Mouse (Mus musculus) v-Abl transformed pro-B cells (cell line): ENCODE measurements around the gene BC037034.

ENCODE experiments used
- in situ Hi-C, 2 experiments: fragments of 400-800 bp; cut with MboI; formaldehyde crosslinking; loops; one replicate each; pipeline ENCODE4 v1.15.1; 2025; ENCODE audit not compliant: unreplicated experiment in 2 of 2

The BC037034 gene

DNA sequence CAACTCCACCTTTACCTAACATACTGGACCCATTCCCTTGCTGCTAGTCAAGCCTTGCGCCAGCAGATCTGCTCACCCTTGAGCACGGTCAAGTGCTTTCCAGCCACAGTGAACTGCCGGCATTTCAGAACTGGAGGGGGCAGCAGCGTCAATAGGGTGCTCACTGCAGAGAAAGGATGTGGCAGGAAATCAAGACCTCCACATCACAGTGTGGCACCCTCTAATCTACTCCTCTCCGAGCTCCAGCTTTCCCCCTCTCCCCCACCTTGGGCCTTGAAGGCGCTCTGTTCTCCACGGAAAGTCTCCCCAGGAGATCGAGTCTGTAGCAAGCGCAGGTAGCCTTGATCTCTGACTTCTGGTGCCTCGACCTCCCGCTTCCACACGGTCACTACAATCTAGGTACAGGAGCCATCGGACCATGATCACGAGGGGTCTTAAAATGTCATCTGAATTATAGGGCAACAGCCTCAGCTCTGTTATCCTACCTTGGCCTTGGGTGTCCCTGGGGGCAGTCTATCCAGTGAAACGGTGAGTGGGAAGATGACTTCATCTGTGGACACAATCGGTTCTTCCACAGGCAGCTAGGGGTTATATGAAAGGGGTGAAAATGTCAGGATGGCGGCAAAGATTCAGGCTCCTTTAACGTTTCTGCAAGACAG, 1.1 kb downstream of the BC037034 start:
- in situ Hi-C loops: no loop called here

DNA sequence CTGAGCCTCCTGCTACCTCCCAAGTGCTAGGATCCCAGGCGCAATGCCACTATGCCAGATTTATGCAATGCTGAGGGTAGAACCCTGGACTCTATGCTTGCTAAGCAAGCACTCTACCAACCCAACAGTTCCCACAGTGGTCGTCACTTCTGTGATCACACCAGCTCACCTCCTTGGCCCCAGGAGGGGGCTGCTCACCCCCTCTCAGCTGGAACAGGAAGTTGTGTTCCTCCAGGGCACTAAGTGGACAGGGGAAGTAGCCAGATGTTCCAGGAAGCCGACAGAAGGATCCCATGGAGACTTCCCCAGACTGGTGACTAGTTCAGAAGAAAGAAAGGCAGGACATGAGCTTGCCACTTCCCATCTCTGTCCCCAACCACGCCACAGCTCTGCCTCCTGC, 1.8 kb downstream of the BC037034 start:
- in situ Hi-C loops: no loop called here

DNA sequence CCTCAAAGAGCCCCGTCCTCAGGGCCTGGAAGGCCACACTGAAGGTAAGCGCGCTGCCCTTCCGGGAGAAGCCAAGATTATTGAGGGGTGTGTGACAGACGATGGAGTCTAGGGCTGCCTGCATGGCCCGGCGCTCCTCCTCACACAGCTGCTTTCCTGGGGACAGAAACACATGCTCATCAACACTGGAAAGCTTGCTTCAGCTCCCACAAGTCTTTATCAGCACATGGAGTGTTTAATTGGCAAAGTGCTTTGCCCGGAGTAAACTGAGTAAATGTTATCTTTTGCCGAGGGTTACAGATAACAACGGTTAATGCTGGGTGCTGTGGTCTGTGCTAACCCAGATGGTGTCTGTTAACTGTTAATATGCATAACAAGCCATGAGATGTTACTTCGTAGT, 3.0 kb downstream of the BC037034 start:
- in situ Hi-C loops: no loop called here

DNA sequence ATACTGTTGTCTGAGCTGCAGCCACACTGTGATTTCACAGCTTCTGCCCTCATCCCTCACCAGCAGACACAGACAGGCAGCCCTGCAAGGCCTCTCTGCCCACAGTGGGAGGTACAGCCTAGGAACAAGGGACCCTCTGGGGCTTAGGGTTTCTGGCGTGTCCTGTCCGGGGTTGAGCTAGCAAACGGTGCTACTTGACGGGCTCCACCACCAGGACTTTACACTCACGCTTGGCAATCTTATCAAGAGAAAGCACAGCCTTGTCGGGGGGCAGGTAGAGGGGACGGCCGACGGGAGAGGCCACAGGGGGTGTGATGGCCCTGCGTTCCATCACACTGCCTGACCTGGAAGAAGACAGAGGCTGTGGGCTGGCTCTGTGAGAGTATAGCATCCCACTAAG, 3.8 kb downstream of the BC037034 start:
- in situ Hi-C loops: no loop called here

DNA sequence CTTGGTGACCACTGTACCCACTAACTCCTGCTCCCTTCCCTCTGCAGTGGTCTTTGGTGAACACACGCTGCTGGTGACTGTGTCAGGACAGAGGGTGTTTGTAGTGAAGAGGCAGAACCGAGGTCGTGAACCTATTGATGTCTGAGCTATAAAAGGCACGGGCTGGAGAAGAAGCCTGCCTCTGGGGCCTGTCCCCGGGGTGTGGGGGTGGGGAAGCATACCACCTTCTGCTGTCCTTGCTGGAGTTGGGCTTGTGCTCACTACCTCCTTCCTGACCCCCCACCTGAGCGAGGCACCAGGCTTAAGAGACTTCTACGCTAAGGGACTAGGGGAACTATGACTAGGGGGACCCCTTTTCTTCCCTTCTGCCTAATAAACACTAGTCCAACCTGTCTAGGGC, 4.8 kb downstream of the BC037034 start:
- in situ Hi-C loops: no loop called here

DNA sequence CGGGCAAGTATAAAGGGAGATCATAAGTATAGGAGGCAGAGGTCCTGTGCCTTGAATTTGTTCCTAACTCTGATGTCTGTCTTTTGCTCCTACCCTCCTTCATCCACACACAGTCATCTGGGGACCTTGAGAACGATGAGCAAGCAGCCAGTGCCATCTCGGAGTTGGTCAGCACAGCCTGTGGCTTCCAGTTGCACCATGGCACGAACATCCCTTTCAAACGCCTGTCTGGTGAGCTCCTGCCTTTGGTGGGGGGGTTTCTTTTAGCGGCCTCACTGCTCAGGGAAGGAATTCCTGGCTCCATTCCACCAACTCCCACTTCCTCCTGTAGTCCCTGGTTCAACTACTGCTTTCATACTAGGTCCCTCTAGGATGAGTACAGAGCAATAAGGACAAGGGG, 5.3 kb downstream of the BC037034 start:
- in situ Hi-C loops: no loop called here

DNA sequence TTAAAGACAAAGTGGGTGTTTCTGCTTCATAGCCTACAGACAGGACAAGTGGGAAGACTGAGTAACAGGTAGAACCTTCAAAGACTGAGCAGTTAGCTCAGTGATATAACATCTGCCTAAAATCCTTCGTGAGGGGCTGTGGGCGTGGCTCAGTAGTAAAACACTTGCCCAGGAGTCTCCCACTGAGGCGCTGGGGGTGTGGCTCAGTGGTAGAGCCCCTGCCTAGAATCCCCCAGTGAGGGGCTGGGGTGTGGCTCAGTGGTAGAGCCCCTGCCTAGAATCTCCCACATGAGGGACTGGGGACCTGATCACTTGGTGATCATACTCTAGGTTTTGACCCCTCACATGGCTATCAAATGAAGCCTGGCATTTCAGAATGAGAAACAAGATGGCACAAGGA, 5.8 kb downstream of the BC037034 start:
- in situ Hi-C loops: no loop called here

DNA sequence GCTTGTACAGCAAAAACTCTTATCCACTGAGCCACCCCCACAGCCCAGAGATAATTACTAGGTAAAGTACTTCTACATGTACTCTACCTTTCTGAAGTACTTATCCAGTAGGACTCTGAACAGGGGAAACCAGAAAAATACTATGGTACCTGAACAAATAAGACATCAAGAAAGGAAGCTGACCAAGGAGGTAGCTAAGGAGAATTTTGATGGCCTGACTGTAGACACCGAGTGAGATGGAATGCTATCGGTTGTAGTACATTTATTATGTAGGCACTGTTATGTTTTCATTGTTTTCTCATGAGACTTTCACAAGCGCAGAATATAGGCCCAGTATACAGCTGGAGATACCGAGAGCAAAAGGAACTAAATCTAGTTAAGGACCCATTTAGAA, 6.3 kb downstream of the BC037034 start:
- in situ Hi-C loops: no loop called here

DNA sequence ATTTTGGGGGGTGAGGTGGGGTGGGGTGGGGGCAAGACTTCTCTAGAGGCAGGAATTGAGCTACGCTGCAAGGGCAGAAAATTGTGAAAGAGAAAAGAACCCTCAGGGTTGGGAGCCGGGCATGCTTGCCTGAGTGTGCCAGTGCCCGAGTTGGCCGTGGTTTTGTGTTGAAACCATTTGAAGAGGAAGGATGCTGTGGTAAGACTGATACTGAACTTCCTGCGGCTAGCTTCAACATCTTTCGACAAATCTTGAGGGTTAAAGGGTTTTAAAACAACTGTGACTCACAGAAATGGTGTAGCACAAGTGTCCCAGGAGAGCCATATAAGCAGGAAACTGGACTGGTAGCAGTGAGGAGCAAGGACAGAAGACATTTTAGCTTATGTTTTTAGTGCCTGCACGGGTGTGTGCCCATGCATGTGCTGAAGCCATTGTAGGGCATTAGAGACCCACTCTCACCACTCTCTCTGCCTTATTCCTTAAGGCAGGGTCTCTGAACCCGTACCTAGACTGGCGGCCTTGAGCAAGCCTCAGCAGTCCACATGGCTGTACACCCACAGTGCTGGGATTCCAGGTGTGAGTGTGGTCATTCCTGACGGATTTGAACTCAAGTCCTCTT, 6.8 kb downstream of the BC037034 start:
- in situ Hi-C loops: no loop called here

DNA sequence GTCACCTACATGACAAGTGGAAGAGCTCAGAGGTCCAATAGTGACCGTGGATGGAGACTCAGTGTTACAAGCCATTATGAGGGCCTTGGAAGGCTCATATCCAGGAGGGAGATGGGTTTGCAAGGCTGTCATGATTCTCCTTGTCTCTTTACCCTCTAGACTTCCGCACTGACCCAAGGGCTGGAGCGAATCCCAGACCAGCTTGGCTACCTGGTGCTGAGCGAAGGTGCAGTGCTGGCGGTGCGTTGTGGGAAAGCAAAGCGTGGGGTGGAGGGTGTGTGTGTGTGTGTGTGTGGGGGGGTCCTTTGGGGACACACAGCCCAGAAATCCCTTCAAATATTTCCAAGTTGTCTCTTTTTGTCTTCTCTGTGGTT, 7.8 kb downstream of the BC037034 start:
- in situ Hi-C loops: no loop called here

DNA sequence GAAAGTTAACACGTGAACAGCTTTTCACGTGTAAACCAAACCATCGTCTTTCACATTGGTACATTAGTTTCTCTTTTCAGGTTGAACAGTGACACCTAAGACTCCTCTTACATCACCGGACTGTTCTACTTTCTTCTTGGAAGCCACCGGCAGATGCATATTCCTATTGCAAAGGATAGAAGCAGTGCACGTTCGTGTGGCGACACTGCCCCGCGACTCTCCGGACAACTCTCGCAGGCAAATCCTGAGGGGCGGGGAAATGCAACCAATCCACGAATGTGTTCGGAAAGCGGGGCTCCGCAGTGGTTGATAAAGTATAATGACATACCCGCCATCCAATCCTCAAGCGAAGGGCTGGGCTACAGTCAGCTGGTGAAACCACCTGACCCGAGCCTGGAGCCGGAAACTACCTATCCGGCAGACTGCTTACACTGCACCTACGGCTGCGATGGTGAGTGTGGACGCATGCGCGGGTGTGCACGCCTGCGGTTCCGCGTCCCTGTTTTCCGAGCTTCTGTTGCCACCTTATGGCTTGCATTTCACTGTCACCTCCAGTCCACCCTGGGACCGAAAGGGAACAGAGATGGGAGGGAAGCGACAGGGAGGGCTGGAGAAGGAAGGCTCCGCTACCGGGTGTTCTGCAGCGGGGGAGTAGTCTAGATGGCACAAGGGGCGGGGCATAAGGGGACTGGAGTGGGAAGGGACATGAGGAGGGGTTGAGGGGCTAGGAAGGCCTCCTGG, 8.3 kb downstream of the BC037034 start, which contains the start of gene Lamtor4:
Lamtor4 (plus strand) TSS at position 130 of the 741 bp plus-strand sequence.
- in situ Hi-C loops: no loop called here

DNA sequence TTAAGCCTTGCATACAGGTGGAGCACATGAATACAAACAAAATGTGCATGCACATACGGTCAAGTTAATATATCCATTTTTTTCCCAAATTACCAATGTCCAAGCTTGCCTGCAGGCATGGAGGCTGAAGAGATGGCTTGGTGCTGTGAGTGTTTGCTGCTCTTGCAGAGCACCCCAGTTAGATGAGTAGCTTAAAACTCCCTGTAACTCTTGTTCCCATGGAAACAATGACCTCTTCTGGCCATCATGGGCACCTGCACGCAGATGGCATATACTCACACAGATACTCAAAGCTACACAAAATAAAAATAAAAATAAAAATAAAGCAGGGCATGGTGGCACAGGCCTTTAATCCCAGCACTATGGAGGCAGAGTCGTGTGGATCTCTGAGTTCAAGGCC, 10.8 kb downstream of the BC037034 start:
- in situ Hi-C loops: loop anchor here in 1 of 2 experiments (5.0 kb wide), 1 partner anchor 61 kb away; the partner anchor contains the start of gene Mblac1

DNA sequence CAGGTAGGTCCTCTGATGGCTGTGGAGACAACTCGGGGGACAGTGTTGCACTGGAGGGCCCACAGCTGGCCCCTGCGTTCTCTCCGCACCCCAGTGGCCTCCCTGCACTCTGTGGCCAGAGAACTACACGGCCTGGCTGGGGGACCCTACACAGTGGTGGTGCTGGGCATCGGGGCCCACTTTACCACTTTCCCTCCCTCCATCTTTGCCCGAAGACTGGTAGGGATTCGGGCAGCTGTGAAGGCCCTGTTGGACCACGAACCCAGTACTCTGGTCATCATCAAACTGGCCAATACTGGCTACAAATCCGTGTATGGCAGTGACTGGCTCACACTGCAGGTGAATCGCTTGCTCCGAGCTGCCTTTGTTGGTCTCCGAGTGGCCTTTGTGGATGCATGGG, 12.7 kb downstream of the BC037034 start:
- in situ Hi-C loops: loop anchor here in 1 of 2 experiments (5.0 kb wide), 1 partner anchor 59 kb away; the partner anchor contains the start of gene Mblac1

DNA sequence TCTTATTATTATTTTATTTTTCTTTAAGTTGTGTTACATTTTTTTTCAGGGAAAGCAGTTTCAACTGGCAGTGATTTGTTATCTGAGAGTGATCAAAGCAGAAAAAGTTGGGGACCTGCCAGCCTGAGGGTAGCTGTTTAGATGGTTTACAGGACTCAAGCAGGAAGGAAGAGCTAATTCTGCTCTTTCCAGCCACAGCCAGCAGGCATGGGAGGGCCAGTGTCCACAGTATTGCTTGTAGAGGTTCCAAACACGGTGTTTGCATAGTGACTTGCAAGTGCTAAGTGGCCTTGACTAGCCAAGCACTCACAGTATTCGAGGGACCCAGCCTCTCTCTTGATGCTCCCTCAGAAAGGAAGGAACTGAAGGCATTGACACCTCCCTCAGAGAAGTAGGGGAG, 22.3 kb downstream of the BC037034 start:
- in situ Hi-C loops: no loop called here

DNA sequence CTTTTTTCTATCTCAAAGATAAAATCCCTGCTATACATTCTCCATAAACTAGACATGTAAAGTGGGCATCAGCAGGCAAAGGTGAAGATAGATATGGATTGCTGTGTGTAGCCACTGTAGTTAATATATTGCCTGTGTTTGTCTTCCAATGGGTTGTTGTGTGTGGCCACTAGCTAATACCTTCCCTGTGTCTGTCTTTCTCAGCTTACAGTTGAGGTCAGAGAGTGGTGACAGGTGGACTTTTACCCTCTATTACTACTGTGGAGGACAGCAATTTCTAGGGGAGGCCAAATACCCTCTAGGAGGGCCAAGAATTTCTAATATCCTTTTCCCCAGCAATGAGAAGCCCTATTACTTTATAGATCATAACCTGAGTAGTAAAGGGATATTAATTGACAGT, 29.6 kb downstream of the BC037034 start:
- in situ Hi-C loops: no loop called here

DNA sequence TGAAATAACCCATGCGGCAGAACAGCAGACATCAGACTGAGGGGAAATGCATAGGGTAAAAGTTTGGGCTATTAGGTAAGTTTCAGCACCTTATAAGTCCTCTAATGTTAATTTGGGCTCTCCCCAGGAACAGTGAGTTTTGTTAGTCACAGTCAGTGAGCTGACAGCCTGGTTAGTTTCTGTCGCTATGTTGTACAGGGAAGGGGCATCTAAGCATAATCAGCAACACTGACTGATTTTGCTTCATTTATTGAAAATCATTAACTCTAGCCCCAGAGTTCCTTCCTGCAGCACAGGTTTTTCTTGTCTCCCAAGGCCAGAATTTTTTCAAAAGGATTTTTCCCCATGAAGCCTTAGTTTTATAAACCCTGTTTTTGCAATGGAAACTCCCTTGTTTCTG, 30.1 kb downstream of the BC037034 start:
- in situ Hi-C loops: no loop called here

DNA sequence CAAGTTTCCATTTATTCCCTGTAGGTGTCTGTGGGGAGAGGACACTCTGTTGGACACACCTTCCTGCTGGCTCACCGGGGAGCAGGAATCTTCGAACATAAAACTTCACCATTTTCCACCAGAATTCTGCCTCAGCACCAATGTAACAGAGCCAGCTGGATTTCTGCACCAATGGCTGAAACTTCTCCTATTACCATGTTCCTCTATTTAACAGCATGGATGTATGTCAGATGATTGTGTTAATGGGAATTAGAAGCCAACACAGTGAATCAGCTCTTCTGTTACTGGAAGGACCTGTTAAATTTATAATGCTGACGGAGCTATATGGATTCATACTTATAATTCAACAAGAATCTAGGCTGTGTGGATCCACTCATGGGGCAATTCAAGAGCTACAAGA, 34.3 kb downstream of the BC037034 start:
- in situ Hi-C loops: loop anchor here in 1 of 2 experiments (10.0 kb wide), 2 partner anchors 215 to 245 kb away; partner anchors contain the start of gene Zfp157

DNA sequence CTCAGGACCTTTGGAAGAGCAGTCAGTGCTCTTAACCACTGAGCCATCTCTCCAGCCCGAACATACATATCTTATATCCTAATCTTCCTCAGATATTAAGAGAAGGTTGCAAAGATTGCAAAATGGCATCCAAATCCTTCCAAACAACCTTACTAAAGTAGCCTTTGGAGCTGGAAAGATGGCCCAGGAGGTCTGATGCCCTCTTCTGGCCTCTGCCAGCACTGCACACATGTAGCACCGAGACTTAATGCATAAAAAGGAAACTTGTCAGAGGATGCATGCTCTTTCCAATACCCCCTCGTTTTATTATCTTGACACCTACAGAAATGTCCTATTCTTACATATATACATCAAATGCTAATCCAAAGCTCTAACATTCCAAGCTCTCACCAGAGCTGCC, 35.8 kb downstream of the BC037034 start:
- in situ Hi-C loops: loop anchor here in 1 of 2 experiments (10.0 kb wide), 2 partner anchors 217 to 247 kb away; partner anchors contain the start of gene Zfp157

DNA sequence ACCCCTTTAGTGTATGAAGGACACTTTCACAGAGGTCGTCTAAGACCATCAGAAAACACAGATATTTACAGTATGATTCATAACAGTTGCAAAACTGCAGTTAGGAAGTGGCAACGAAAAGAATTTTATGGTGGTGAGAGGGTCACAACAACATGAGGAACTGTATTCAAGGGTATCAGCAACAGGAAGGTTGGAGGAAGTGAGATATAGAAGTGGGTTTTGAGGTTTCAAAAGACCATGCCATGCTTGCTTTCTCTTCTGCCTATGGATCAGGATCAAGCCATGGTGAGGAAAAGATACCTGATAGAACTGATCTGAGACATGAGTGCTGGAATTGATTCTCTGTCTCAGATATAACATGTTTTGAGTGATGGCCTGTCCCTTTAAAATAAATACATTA, 36.5 kb downstream of the BC037034 start:
- in situ Hi-C loops: loop anchor here in 1 of 2 experiments (10.0 kb wide), 2 partner anchors 217 to 247 kb away; partner anchors contain the start of gene Zfp157

DNA sequence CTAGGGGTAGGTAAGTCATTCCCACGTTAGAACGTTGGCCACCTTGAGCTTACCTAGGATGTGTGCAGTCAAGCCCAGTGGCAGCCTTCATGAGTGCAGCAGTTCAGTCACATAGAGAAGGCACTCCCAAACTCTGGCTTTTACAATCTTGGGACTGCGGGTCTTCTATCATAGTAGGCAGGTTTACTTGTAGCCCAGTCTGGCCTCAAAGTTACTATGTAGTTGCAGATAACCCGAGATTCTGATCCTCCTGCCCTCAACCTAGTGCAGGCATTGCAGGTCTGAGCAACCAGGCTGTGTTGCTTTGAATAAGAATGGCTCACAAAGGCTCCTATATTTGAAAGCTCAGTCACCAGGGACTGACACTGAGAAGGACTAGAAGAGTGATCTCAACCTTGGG, 37.3 kb downstream of the BC037034 start:
- in situ Hi-C loops: loop anchor here in 1 of 2 experiments (10.0 kb wide), 2 partner anchors 218 to 248 kb away; partner anchors contain the start of gene Zfp157

DNA sequence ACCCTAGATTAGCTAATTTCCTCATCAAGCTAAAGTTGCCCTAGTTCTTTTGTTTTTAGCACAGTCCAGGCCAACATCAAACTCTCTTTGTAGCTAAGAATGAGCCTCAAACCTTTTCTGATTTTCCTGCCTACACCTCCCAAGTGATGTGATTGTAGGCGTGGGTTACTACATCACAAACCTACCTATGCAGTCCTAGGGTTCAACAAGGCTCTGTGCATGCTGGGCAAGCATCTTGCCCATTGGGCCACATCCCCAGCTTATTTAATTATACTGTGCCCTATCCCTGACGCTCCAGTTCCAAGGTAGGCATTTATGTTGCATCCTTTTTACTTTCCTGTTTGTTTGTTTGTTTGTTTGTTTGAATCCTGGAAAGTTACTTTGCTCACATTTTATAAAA, 38.1 kb downstream of the BC037034 start, which contains the start of gene Nxpe5:
Nxpe5 (plus strand) TSS at position 199 of the 400 bp plus-strand sequence.
- in situ Hi-C loops: loop anchor here in 1 of 2 experiments (10.0 kb wide), 2 partner anchors 219 to 249 kb away; partner anchors contain the start of gene Zfp157
